Mouse (Mus musculus) forebrain, embryonic 12.5 days (tissue): Measurements from ENCODE around the gene Prdm1. TPM values are rescaled to one million over a fixed set of nuclear protein-coding genes. Genes with fewer than 3 reads are reported as not detected.

ENCODE experiments used
- ATAC-seq: fragments of 200-750 bp; cut with Nextera tagmentation; 2 replicates; pipeline ENCODE4 v1.8.0; 2017; ENCODE audit warnings: moderate TSS enrichment; ENCODE audit not compliant: low FRiP score
- H3K27ac ChIP-seq: fragments of 300-500 bp; sonication (generic); 2 replicates; pipeline ENCODE4 v1.5.1; 2016; ENCODE audit warnings: mild to moderate bottlenecking
- H3K27me3 ChIP-seq: fragments of 300-500 bp; sonication (generic); 2 replicates; pipeline ENCODE4 v1.6.1; 2016; ENCODE audit warnings: mild to moderate bottlenecking
- H3K36me3 ChIP-seq: fragments of 300-500 bp; sonication (generic); replicated peaks from 2 replicates; pipeline ENCODE4 v1.6.1; 2016; ENCODE audit warnings: mild to moderate bottlenecking
- H3K4me1 ChIP-seq: fragments of 300-500 bp; sonication (generic); 2 replicates; pipeline ENCODE4 v1.6.1; 2016
- H3K4me2 ChIP-seq: fragments of 300-500 bp; sonication (generic); 2 replicates; pipeline ENCODE4 v1.6.1; 2016; ENCODE audit warnings: mild to moderate bottlenecking, moderate library complexity
- H3K4me3 ChIP-seq: fragments of 300-500 bp; sonication (generic); replicated peaks from 2 replicates; pipeline ENCODE4 v1.5.1; 2016; ENCODE audit warnings: mild to moderate bottlenecking
- H3K9ac ChIP-seq: fragments of 300-500 bp; sonication (generic); 2 replicates; pipeline ENCODE4 v1.6.1; 2016; ENCODE audit warnings: mild to moderate bottlenecking
- H3K9me3 ChIP-seq: fragments of 300-500 bp; sonication (generic); 2 replicates; pipeline ENCODE4 v1.6.1; 2016
- WGBS: fragments of 180-500 bp; shearing (Covaris S2); methylation state at CpG from one replicate; pipeline ENCODE4 v1.1.7; 2016; 5-methylcytosine and 5-hydroxymethylcytosine counted together
- polyA plus RNA-seq: library from polyadenylated mRNA; unstranded; fragments of >200 nt; fragmentation: Nextera tagmentation; extraction: Ambion mirVana; gene quantifications from 2 replicates; pipeline ENCODE4 v1.2.1, GENCODE M21; 2016

Gene Prdm1
- polyA plus RNA-seq, 1 experiment from 2014 or later: 0.86 TPM

DNA sequence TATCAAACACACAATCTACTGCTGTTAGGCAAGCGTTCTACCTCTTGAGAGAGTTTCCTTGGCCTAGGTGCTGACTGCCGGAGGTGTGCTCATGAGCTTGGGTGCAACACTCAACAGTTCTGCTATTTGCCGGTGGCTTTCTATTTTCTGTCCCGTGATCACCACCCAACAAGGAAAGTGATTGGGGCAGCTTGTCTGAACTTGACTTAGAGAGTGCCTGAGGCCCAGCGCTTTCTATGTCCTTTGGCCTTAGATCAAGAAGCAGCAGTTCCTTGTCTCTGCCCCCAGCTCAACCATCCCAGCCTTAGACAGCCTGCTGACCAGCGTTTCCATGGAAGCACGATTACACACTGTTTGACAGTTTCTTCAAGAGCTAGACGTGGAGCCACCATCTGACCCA, 135.4 kb downstream of the Prdm1 start:
- no peaks in the 10 kb centered on the region for H3K27me3 ChIP-seq
- H3K4me3 ChIP-seq: no peak overlapping the region
- H3K4me2 ChIP-seq: no peak overlapping the region
- H3K9me3 ChIP-seq: no peaks in the 10 kb centered on the region
- no peak for ATAC-seq
- no peak overlapping the region for H3K27ac ChIP-seq
- no peaks in the 10 kb centered on the region for H3K36me3 ChIP-seq
- no peak overlapping the region for H3K9ac ChIP-seq
- peaks cover 3% of the 10 kb centered on the region; the same call in 1 of the 2 replicates for H3K4me1 ChIP-seq
- WGBS: 87% methylated on average over 8 of the region's 8 CpGs

DNA sequence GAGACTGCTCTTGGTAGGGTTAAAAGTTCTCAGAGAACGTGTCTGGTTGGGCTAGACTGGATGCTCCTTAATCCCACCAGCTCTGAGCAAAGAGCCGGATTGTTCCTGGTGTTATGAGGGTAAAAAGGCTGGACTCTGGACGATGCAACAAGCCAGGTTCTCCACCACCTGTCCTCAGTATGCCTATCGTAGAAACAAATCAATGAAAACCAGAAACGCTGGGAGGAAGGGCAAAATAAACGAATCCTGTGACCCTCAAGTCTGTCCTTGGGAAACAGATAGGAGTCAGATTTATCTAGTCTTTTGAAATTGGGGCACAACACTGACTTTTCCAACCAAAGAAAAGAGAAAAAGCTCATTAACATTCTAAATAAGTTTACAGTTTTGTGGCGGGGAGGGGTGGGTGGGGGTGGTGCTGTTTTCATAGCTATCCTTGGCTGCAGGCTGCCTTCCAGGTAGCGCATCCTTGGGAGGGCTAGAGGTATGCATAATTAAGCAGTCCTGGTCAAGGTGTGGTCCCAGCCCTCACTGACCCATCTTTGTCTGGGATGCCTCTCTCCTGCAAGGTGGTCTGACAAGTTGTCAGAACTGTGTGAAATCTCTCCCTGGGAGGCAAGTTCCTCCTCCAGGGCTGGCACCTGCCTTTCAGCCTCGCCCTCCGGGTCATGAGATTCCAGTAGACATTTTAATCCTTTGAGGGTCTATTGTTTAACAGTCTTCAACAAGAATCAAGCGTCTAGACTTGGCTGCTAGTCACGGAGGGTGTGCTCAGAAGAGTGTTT, 136.6 kb downstream of the Prdm1 start:
- no peak overlapping the region for H3K27ac ChIP-seq
- no peak overlapping the region for H3K4me2 ChIP-seq
- H3K9ac ChIP-seq: no peak overlapping the region
- H3K36me3 ChIP-seq: no peaks in the 10 kb centered on the region
- H3K27me3 ChIP-seq: no peaks in the 10 kb centered on the region
- H3K4me3 ChIP-seq: no peak overlapping the region
- no peaks in the 10 kb centered on the region for H3K9me3 ChIP-seq
- WGBS: 45% methylated on average over 12 of the region's 12 CpGs
- H3K4me1 ChIP-seq: peaks cover 3% of the 10 kb centered on the region; the same call in 1 of the 2 replicates
- no peak for ATAC-seq

DNA sequence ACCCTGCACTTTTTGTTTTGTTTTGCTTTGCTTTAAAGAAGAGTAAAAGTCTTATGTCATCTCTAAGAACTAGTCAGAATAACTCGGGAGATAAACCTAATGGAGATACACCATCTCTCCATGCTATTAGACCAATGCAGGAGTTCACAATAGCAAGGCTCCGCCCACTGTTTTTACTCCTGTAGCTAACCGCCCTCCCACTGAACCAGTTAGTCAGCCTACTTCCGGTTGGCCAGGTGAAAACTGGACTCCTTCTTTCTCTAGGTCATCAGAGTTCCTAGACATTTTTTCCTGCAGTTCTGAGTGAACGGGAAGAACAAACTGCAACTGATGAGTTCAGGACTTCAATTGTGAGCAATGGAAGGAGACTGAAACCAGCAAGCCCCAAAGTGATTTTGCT, 138.0 kb downstream of the Prdm1 start:
- Histone ChIP-seq H3K27ac (no peak overlapping the region), H3K27me3 (no peaks in the 10 kb centered on the region), H3K36me3 (no peaks in the 10 kb centered on the region), H3K9me3 (no peaks in the 10 kb centered on the region), H3K4me2 (no peak overlapping the region), H3K4me3 (no peak overlapping the region), H3K9ac (no peak overlapping the region), H3K4me1 (peaks cover 3% of the 10 kb centered on the region; the same call in 1 of the 2 replicates)
- no peak for ATAC-seq
- WGBS: 79% methylated on average over 5 of the region's 5 CpGs

DNA sequence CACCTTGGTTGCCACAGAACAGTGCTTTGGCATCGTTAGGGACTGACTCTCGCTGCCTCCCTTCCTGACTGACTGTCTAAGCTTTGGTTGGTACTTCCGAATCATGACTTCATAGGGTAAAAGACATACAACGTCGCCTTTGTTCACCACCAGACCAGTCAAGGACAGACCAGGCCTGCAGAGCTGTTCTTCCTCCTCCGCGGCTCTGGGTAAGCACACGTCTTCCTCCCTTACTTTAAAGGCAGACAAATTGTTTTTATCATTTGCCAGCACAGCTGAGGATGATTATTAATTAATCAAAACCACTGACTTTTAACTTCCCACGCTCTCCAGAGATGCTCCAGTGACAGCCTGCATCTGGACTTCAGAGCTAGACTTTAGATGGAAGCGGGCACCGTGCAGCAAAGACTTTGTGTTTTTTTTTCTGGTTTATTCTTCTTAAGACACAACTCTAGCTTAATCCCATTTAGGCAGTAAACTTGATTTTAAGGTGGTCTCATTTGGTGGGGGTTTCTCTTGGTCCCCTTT, 139.5 kb downstream of the Prdm1 start:
- ATAC-seq: no peak
- Histone ChIP-seq H3K4me2 (no peak overlapping the region), H3K9me3 (no peaks in the 10 kb centered on the region), H3K27me3 (no peaks in the 10 kb centered on the region), H3K4me1 (peaks cover 3% of the 10 kb centered on the region; the same call in 1 of the 2 replicates), H3K4me3 (no peak overlapping the region), H3K27ac (no peak overlapping the region), H3K36me3 (no peaks in the 10 kb centered on the region), H3K9ac (no peak overlapping the region)
- WGBS: 88% methylated on average over 11 of the region's 11 CpGs
